Comparison of ENCODE assay signal across 8 mouse cellular contexts in genomic region chr3:89213803-89214530, GRCm38 (mm10). TPM values are rescaled to one million over a fixed set of nuclear protein-coding genes. Genes with fewer than 3 reads are reported as not detected.
A peak's percentile ranks its signal among the peaks of the same experiment; 100 is the strongest.
DNase-seq lines count a peak whose midpoint lies in the region; ATAC-seq and TF ChIP-seq lines count a peak whose summit lies in the region.

No protein-coding gene starts in this region.

- no peak overlapping the region for H3K27ac ChIP-seq in cerebellum, adult 2 months (ENCODE audit: insufficient read depth, low read length)
- peak overlapping the region; percentile 97 for H3K27ac ChIP-seq in forebrain, postnatal 0 days (ENCODE audit: low read depth, low read length)
- peak overlapping the region; percentile 99 for H3K27ac ChIP-seq in lung, embryonic 15.5 days
- peak overlapping the region; percentile 48 for H3K27ac ChIP-seq in olfactory bulb, adult 2 months (ENCODE audit: insufficient read depth, low read depth, low read length)

- peak overlapping the region; percentile 84 for H3K4me2 ChIP-seq in forebrain, postnatal 0 days (ENCODE audit: low read depth)
- H3K4me2 ChIP-seq in lung, embryonic 15.5 days: peak overlapping the region; percentile 89

- H3K36me3 ChIP-seq in forebrain, postnatal 0 days (ENCODE audit: insufficient read depth): peaks cover 16% of the 10 kb centered on the region
- H3K36me3 ChIP-seq in lung, embryonic 15.5 days: peaks cover 13% of the 10 kb centered on the region

- TF ChIP-seq POLR2A in cerebellum, adult 2 months (IDR thresholded peaks at IDR 0.05; ENCODE audit: borderline replicate concordance, insufficient read depth, low read length): peak; percentile 63; the same call in 1 of the 2 replicates
- peak; percentile 52 for TF ChIP-seq POLR2A in olfactory bulb, adult 2 months (IDR thresholded peaks at IDR 0.05; ENCODE audit: insufficient read depth, low read depth, low read length)

- H3K27me3 ChIP-seq in cerebellum, adult 2 months (ENCODE audit: control insufficient read depth, insufficient read depth, low read length): no peaks in the 10 kb centered on the region
- H3K27me3 ChIP-seq in forebrain, postnatal 0 days (ENCODE audit: insufficient read depth, low read length): no peaks in the 10 kb centered on the region
- no peaks in the 10 kb centered on the region for H3K27me3 ChIP-seq in lung, embryonic 15.5 days

- H3K9me3 ChIP-seq in forebrain, postnatal 0 days (ENCODE audit: low read length): no peaks in the 10 kb centered on the region
- H3K9me3 ChIP-seq in lung, embryonic 15.5 days: no peaks in the 10 kb centered on the region

- peak; percentile 86 for DNase-seq in MEL-GATA-1-ER (ENCODE audit: extremely low read depth, low read depth)
- DNase-seq in cerebellum, adult 2 months: peak; percentile 88 to 89
- DNase-seq in forebrain, postnatal 0 days: peak; percentile 94
- peak; percentile 96 for DNase-seq in heart, postnatal 4 days
- DNase-seq in layer of hippocampus, adult 9-10 months (ENCODE audit: low spot score): peak; percentile 75
- peak; percentile 80 to 83 for DNase-seq in thymus, adult 18-20 months

- H3K9ac ChIP-seq in forebrain, postnatal 0 days: peak overlapping the region; percentile 86
- H3K9ac ChIP-seq in lung, embryonic 15.5 days: peak overlapping the region; percentile 71

- under 1% methylated on average over 69 of the region's 69 CpGs for WGBS in cerebellum, adult 2 months
- 2% methylated on average over 68 of the region's 69 CpGs for WGBS in forebrain, postnatal 0 days
- WGBS in lung, embryonic 15.5 days: under 1% methylated on average over 69 of the region's 69 CpGs
- under 1% methylated on average over 69 of the region's 69 CpGs for WGBS in olfactory bulb, adult 2 months

- peak; percentile 89 for ATAC-seq in forebrain, postnatal 0 days
- peak; percentile 92 for ATAC-seq in lung, embryonic 15.5 days (ENCODE audit: borderline replicate concordance, extremely low read depth, low FRiP score, low TSS enrichment)

- H3K4me3 ChIP-seq in cerebellum, adult 2 months (replicated peaks; ENCODE audit: insufficient read depth, low read depth, low read length): peak overlapping the region; percentile 67
- peak overlapping the region; percentile 79 for H3K4me3 ChIP-seq in forebrain, postnatal 0 days (ENCODE audit: low read depth, low read length)
- peak overlapping the region; percentile 72 for H3K4me3 ChIP-seq in lung, embryonic 15.5 days
- peak overlapping the region; percentile 76 for H3K4me3 ChIP-seq in olfactory bulb, adult 2 months (ENCODE audit: insufficient read depth, low read depth, low read length)

- no peak for TF ChIP-seq CTCF in cerebellum, adult 2 months (IDR thresholded peaks at IDR 0.05; ENCODE audit: borderline replicate concordance, insufficient read depth, low read depth, low read length)
- no peak for TF ChIP-seq CTCF in forebrain, postnatal 0 days (IDR thresholded peaks at IDR 0.05; ENCODE audit: low read depth)
- TF ChIP-seq CTCF in olfactory bulb, adult 2 months (IDR thresholded peaks at IDR 0.05; ENCODE audit: insufficient read depth, low read depth, low read length): no peak

- H3K4me1 ChIP-seq in cerebellum, adult 2 months (ENCODE audit: control insufficient read depth, insufficient read depth, low read length): 0 out of 2 replicates have a peak, but pooled peaks cover 2% of the 10 kb centered on the region
- H3K4me1 ChIP-seq in forebrain, postnatal 0 days (ENCODE audit: insufficient read depth): peaks cover 8% of the 10 kb centered on the region
- H3K4me1 ChIP-seq in lung, embryonic 15.5 days: peaks cover 46% of the 10 kb centered on the region
- H3K4me1 ChIP-seq in olfactory bulb, adult 2 months (ENCODE audit: control insufficient read depth, insufficient read depth, low read length): peaks cover 9% of the 10 kb centered on the region

RNA-seq across cellular contexts. Expression of gene Thbs3, which starts 1.0 kb away (rescaled TPM):
- 23.8 and 24.2 TPM in 2 replicates for polyA plus RNA-seq in cerebellum, adult 2 months (2012; rRNA removed)
- 53.6 and 74.1 TPM in 2 replicates for total RNA-seq in forebrain, postnatal 0 days (2014; rRNA removed)
- 31.1 and 42.8 TPM in 2 replicates for polyA plus RNA-seq in forebrain, postnatal 0 days (2015; fragmentation: Nextera tagmentation; extraction: Ambion mirVana)
- total RNA-seq in heart, postnatal 4 days (2021): 10 to 100 TPM; 25.0 to 34.5 TPM
- polyA plus RNA-seq in lung, embryonic 15.5 days (2015; fragmentation: Nextera tagmentation; extraction: Ambion mirVana): 54.4 and 58.4 TPM in 2 replicates
- polyA plus RNA-seq in olfactory bulb, adult 2 months (2012; ENCODE audit: insufficient read depth, insufficient read length, low replicate concordance, missing spikeins): not detected in 2 replicates

RNA-seq across cellular contexts. Expression of gene Gba, which starts 11.2 kb away (rescaled TPM):
- 69.2 and 69.8 TPM in 2 replicates for polyA plus RNA-seq in cerebellum, adult 2 months (2012; rRNA removed)
- 46.9 and 51.1 TPM in 2 replicates for total RNA-seq in forebrain, postnatal 0 days (2014; rRNA removed)
- polyA plus RNA-seq in forebrain, postnatal 0 days (2015; fragmentation: Nextera tagmentation; extraction: Ambion mirVana): 40.4 and 41.7 TPM in 2 replicates
- total RNA-seq in heart, postnatal 4 days (2021): 10 to 100 TPM; 19.7 to 21.8 TPM
- 37.2 and 42.6 TPM in 2 replicates for polyA plus RNA-seq in lung, embryonic 15.5 days (2015; fragmentation: Nextera tagmentation; extraction: Ambion mirVana)
- not detected in 2 replicates for polyA plus RNA-seq in olfactory bulb, adult 2 months (2012; ENCODE audit: insufficient read depth, insufficient read length, low replicate concordance, missing spikeins)

RNA-seq across cellular contexts. Expression of gene Mtx1, which starts 12.9 kb away (rescaled TPM):
- 153 and 167 TPM in 2 replicates for polyA plus RNA-seq in cerebellum, adult 2 months (2012; rRNA removed)
- 142 and 167 TPM in 2 replicates for total RNA-seq in forebrain, postnatal 0 days (2014; rRNA removed)
- polyA plus RNA-seq in forebrain, postnatal 0 days (2015; fragmentation: Nextera tagmentation; extraction: Ambion mirVana): 199 and 212 TPM in 2 replicates
- total RNA-seq in heart, postnatal 4 days (2021): 10 to 100 TPM; 62.9 to 67.2 TPM
- 195 and 197 TPM in 2 replicates for polyA plus RNA-seq in lung, embryonic 15.5 days (2015; fragmentation: Nextera tagmentation; extraction: Ambion mirVana)
- polyA plus RNA-seq in olfactory bulb, adult 2 months (2012; ENCODE audit: insufficient read depth, insufficient read length, low replicate concordance, missing spikeins): not detected in 2 replicates

RNA-seq across cellular contexts. Expression of gene Muc1, which starts 14.9 kb away (rescaled TPM):
- polyA plus RNA-seq in cerebellum, adult 2 months (2012; rRNA removed): 0.55 and 0.69 TPM in 2 replicates
- total RNA-seq in forebrain, postnatal 0 days (2014; rRNA removed): 1.3 and 1.6 TPM in 2 replicates
- polyA plus RNA-seq in forebrain, postnatal 0 days (2015; fragmentation: Nextera tagmentation; extraction: Ambion mirVana): 0.27 and 0.35 TPM in 2 replicates
- under 1 TPM; 0.61 to 0.74 TPM for total RNA-seq in heart, postnatal 4 days (2021)
- 74.3 and 88.9 TPM in 2 replicates for polyA plus RNA-seq in lung, embryonic 15.5 days (2015; fragmentation: Nextera tagmentation; extraction: Ambion mirVana)
- not detected in 2 replicates for polyA plus RNA-seq in olfactory bulb, adult 2 months (2012; ENCODE audit: insufficient read depth, insufficient read length, low replicate concordance, missing spikeins)

RNA-seq across cellular contexts. Expression of gene Fam189b, which starts 31.0 kb away (rescaled TPM):
- polyA plus RNA-seq in cerebellum, adult 2 months (2012; rRNA removed): 86.8 and 97.7 TPM in 2 replicates
- 8.9 and 12.7 TPM in 2 replicates for total RNA-seq in forebrain, postnatal 0 days (2014; rRNA removed)
- 23.8 and 31.8 TPM in 2 replicates for polyA plus RNA-seq in forebrain, postnatal 0 days (2015; fragmentation: Nextera tagmentation; extraction: Ambion mirVana)
- total RNA-seq in heart, postnatal 4 days (2021): 1 to 10 TPM; 8.8 to 9.0 TPM
- 12.9 and 18.4 TPM in 2 replicates for polyA plus RNA-seq in lung, embryonic 15.5 days (2015; fragmentation: Nextera tagmentation; extraction: Ambion mirVana)
- not detected in 2 replicates for polyA plus RNA-seq in olfactory bulb, adult 2 months (2012; ENCODE audit: insufficient read depth, insufficient read length, low replicate concordance, missing spikeins)

Comparison
In these comparisons a context has a peak if more than half of its experiments do, and no peak if none do; other contexts are left out.
1. RNA of gene Thbs3, which starts 1.0 kb away (polyA plus RNA-seq): 54.4 to 58.4 TPM in lung, embryonic 15.5 days, 31.1 to 42.8 TPM in forebrain, postnatal 0 days and 23.8 to 24.2 TPM in cerebellum, adult 2 months; not detected in olfactory bulb, adult 2 months; every median in the first group is over 10 times any median in the second.
2. RNA of gene Mtx1, which starts 12.9 kb away (polyA plus RNA-seq): 199 to 212 TPM in forebrain, postnatal 0 days, 195 to 197 TPM in lung, embryonic 15.5 days and 153 to 167 TPM in cerebellum, adult 2 months; not detected in olfactory bulb, adult 2 months; every median in the first group is over 100 times any median in the second.
3. Peak in every context shown above with its lines, with median percentiles within 50 percentile points of each other: DNase-seq and H3K4me3 ChIP-seq.